Mouse (Mus musculus): Measurements from ENCODE around the gene Gdnf.

Gdnf gene

DNA sequence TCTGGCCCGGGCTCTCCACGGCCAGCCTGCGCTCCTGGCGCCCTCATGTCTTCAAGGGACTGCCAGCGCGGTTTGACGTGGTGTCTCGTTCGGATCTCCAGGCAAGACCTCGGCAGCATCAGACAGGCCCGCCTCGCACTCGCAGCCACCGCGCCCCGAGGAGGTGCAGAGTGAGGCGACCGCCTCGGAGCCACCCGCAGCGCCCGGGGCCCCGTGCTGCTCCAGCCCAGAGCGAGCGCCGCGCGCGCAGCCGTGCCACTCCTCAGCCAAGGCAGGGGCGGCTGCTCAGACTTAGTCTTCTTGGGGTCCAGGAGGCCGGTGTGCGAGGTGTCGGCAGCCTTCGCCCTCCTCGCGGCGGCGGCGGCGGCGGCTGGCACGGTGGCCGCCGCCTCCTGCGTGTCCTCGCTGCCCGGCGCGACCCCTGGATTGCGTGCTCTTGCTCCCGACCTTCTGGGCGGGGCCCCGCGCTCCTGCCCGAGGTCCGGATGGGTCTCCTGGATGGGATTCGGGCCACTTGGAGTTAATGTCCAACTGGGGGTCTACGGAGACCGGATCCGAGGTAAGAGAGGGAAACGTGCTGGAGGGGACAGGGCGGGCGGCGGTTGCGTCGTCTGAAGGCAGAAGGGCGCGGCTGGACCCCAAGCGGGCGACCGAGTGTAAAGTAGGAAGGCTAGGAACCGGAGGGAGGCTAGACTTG lies at the start of gene Gdnf:
Gene Gdnf, plus strand, starts transcription at position 291 of the 697 bp plus-strand sequence.
- DNase-seq, result peak; percentile 46

GRCm38 (mm10) chr15:7767166-7767565 lies 43.5 kb upstream of the Gdnf start:
- no peak for DNase-seq

DNA sequence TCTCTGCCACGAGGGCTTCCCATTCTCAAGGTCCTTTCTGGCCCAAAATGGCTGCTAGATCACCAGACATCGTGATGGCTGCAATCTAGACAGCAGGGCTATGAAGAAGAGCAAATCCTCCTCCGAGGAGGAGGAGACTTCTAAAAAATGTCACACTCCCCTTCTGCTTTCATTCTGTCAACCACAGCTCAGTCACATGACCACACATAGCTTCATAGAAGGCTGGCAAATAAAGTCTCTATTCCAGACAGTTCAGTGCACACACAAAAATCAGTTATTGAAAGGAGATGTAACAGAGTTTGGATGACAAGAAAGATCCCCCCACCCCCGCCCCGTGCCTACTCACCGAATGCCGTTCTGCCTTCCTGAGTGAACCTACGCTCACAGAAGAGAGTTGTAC lies 37.7 kb upstream of the Gdnf start:
- DNase-seq, result no peak

DNA sequence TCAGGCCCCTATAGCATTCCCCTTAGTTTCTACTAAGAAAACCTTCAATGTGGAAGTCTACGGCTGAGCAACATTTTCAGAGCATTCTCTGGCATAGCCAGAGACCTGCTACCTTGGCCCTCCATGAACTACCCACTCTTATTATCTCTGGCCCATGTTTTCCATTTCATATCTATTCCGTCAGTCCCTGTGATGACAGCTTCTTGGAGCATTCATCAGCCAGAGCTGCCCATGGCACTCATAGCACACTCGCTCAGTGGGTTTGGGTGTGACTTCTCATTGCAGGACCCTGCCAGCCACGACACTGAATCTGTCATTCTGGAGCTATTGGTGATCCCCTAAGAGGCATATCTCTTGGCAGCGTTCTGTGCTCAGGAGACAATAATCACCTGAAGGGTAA lies 29.1 kb upstream of the Gdnf start:
- no peak for DNase-seq

DNA sequence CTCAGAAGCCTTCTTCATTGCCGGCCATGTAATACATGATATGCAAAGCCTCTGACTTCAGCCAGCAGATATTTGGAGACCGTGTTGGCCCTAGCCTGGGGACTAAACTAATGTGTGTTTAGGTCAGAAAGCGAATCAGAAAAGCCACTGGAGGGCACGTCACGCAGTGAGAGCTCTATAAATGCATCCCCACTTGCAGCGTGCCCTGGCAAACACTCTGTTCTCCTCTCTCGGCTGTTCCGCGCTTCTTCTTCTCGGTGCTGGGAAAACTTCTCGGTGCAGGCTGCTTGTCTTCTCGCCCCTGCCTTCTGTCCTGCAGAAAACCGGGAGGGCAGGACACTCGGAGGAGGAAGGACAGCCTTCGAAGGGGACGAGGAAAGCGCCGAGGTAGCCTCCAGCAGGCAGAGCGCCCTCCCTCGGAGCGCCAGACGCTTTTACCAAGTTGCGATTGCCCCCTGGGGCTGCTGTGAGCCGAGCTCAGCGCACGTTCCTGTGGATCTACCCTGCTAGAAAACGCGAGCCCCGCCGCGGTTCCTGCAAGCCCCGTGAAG lies 730 bp upstream of the Gdnf start:
- DNase-seq, result peak; percentile 38

DNA sequence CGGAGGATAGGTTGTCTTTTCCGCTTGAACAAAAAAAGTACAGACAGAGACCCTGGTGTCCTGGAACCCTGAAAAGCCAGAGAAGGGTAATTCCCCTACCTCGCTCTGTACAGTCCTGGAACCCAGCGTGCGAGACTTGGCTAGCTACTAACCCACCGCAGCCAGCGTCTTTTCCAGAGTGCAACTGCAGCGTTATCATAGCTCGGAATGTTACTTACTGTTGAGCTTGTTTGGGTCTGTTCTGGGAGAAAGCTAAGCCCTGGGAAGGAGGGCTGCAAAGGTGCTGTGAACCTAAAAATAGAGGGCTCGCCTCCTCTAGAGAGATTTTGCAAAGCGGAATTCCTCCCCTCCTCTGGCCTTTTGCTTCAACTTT lies 593 bp downstream of the Gdnf start:
- DNase-seq, result no peak

DNA sequence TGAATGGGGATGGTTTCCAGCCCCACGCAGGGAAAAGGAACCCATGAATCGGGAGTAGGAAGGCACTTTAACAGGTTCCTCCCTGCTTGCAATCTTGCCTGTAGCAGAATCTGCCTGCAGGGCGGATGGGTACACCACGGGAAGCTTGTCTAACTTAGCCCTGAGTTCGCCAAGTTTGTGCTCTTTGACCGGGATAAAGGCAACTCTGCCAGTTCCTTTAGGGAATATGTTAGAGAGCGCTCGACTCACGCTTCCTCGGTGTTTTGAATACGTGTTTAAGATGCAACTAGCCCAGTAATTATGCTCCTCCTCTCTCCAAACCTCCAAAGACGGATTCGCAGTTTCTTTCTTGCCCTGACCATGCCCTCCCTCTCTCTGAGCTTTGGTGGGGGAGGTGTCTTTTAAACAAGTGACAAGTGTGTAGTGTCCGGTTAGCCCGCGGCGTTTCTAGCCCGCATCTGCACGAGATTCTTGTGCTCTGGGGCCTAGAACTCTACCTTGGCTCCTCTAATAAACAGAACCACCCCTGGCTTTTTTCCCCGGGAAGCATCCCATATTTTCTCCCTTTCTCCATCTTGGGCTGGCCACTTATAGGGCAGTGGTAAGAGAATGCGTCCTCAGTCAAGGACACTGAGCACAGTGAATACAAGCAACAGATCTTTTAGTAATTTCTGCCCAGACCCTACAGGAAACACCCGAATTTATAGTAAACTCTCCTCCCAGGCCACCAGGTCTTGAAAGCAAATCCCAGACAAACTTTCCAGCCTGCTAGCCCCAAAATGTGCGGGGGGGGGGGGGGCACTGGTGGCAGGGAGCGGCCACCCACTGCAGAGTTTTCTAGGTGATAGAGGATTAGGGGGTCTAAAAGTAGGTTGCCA lies 1.4 kb downstream of the Gdnf start:
- DNase-seq, result no peak

- DNase-seq, result peak; percentile 91
Measured at GRCm38 (mm10) chr15:7812872-7813530, 2.4 kb downstream of the Gdnf start.

DNA sequence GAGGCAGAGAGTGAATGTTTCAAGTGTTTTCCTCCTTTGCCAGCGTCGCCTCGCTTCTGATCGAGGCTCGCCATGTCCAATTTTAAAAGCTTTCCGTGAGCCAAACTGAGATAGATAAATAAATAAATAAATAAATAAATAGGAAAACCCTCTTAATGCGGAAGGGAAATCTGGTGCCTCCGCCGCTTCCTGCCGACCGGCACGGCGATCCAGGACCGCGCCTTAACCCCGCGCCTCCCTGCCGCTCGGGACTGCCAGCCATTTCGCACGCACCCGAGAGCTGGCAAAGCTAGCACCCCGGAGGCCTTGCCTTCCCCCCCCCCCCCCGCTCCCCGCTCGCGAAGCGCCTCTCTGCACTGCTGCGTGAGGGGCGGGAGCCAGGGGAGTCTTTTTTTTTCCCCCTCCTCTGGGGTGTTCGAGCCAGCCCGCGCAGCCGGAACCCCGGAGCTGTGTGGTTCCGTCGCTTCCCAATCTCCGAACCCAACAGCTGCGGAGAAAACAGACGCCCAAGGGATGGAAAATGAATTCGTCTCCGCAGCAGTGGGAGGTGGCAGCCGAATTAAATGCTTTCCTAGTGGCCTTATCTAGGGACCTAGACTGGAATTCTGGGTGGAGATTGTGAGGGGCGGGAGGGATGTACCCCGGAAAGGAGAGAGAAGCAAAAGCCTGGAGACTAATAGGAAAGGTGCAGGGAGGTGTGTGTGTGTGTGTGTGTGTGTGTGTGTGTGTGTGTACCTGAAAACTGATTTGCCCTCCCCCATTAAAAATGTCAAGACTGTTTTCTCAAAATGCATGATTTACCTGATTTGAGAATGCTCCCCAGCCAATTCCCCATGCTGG lies 3.1 kb downstream of the Gdnf start:
- peak; percentile 23 for DNase-seq

- DNase-seq, result no peak
Measured at GRCm38 (mm10) chr15:7814371-7814680, 3.7 kb downstream of the Gdnf start.

- DNase-seq, result no peak
Measured at GRCm38 (mm10) chr15:7814917-7815316, 4.3 kb downstream of the Gdnf start.

DNA sequence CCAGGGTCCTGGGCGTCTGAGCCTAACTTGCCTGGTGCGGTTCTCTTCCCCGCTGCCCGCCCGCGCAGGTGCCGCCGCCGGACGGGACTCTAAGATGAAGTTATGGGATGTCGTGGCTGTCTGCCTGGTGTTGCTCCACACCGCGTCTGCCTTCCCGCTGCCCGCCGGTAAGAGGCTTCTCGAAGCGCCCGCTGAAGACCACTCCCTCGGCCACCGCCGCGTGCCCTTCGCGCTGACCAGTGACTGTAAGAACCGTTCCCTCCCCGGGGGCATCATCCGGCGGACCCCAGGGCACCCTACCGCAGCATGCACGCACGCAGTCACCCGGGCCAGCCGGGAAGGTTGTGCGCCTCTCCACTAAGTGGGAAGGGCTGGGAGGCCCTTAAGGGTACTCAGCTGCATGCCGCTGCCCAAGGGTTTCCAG lies 4.9 kb downstream of the Gdnf start:
- DNase-seq, result no peak

DNA sequence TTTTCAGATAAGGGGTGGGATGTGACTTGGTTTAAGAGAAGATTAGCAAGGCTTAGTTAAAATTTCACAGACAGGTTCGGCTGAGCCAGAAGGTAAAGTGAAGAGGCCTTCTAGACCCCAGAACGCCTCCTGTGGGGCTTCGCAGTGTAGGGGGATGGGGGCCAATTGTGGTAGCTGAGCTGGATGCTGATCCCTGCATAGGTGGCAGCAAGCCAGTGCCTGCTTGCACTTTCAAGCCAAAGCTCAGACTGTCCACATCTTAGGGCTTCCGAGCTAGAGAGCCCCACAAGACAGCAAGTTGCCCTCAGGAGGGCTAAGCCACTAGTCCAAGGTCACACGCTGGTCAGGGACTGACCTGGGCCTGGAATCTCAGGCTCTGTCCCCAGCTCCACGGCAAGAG lies 13.2 kb downstream of the Gdnf start:
- DNase-seq, result no peak

GRCm38 (mm10) chr15:7825530-7825929 lies 14.9 kb downstream of the Gdnf start:
- DNase-seq, result no peak

DNA sequence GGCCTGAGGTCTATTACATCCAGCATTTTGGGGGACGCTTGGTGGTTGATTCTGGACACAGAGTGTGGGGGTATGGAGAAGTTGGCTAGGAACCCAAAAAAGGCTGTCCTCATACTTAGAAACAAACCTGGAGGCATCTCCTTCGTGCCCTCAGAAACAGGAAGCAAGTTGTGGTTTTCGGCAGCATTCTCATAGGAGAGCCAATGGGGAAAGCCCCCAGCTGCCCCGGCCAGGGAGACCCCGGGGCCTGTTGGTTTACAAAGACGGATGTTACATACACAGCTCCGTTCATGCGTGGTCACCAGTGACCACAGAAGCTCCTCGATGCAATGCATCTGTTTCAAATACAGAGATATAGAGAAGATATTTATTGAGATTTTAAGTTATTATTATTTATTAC lies 24.8 kb downstream of the Gdnf start:
- DNase-seq, result no peak

DNA sequence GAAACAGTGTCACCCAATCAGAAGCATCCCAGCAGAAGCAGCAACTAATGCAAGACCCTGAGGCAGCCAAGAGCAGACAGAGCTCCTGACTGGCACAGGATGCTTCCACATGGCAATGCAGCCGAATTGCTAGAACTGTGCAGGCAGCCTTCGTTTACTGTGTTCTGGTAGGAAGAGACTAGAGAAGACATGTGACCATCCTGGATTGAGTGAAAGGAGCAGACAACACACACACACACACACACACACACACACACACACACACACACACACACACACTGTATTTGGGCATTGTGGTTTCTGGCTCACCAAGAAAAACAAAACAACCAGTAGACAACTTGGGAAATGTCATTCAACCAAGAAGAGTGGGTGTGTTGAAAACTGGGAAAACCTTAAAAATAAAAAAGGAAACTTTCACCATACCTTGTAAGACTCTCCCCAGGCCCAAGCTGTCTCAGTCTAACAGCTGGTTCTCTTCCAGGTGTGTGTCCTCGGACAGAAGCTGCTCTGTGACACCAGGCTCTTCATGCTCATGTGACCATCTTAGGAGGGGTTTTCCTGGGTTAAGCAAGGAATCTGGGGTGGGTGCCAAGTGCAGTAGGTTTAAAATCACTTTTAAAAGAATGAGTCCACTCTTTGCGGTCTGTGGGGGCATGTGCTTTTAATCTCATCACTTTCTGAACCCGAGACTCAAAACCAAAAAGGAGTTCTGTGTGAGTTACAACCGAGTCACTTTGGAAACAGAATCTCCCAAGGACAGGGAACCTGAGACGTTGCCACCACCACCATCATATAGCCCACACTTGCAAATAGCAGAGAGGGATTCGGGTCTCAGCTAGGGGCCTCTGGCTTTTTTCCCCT lies 27.6 kb downstream of the Gdnf start:
- no peak for DNase-seq

DNA sequence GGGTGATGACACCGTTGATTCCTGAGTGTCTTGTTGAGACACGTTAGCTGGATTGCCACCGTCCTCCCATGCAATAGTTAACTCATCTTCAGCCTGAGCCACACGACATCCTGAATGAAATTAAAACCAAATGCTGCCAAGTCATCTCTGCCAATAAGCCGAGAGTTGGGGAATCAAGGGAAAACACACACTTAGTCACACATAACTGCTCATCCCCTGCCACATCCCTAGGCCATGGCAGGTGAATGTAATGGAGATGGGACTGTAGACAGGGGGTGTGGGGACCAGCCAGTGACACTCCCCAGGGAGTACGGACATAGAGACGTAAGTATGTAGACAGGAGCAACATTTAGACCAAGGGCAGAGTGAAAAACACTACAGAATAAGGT lies 28.3 kb downstream of the Gdnf start:
- no peak for DNase-seq

- DNase-seq, result no peak
Measured at GRCm38 (mm10) chr15:7841664-7842063, 31.0 kb downstream of the Gdnf start.

- no peak for DNase-seq
Measured at GRCm38 (mm10) chr15:7842398-7842797, 31.8 kb downstream of the Gdnf start.

DNA sequence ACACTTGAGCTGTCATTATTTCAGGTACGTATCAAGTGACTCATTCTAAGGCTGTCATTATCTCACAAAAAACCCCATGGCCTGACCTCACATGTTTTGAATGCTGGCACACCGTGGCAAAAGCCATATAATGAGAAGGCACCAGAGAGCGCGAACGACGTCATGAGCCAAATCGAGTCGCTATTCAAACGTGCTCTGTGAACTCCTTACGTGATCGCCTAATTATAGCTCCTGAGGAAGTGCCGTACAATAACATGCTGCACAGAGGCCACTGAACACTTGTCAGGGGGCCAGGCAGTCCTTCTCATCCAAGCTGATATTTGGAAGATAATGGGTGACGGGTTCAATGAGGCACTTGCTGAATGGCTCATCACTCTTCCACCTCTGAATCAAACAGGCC lies 46.8 kb downstream of the Gdnf start:
- DNase-seq, result no peak

- no peak for DNase-seq
Measured at GRCm38 (mm10) chr15:7858841-7859240, 48.2 kb downstream of the Gdnf start.

GRCm38 (mm10) chr15:7862890-7863289 lies 52.2 kb downstream of the Gdnf start:
- DNase-seq, result no peak
